Mouse (Mus musculus): Measurements from ENCODE around the gene Trpt1.

- TF ChIP-seq CTCF (conservative IDR thresholded peaks at IDR 0.05; ENCODE audit: low read length), result no peak
- TF ChIP-seq NANOG (IDR thresholded peaks at IDR 0.05; ENCODE audit: borderline replicate concordance, low read length), result no peak
- no peak for TF ChIP-seq POU5F1 (IDR thresholded peaks at IDR 0.05; ENCODE audit: borderline replicate concordance, low read length)
Observed at GRCm38 (mm10) chr19:6949951-6950350, 46.0 kb upstream of the Trpt1 start.

Data from E14TG2a.4 (cell line).